In the genomic region with DNA sequence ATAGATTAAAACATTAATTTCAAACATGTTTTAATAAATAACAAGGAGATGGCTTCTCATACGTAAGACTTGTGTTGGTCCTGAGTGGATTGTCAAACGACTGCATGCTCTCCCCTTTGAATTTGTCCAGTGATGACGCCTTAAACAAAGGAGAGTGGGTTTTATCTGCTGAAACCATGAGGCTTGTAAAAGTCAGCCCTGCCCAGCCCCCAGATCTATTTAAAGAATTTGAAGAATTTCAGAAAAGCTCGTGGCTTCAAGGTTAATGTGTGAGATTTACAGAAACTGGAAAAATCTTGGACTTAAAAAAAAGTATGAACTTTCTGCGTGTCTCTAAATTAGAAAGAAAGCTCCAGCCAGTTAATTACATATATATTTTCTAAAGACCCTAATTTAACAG, we compare ENCODE assay signal across 15 mouse cellular contexts.
"Had no signal": no experiment of that assay in that cellular context is flagged by ENCODE, and none has a peak within 500 bp of the region (broad histone marks: within the 10 kb centered on the region; RNA-seq: fewer than 3 reads in every experiment).

No protein-coding gene starts in this region.

- H3K4me2 ChIP-seq: kidney, embryonic 15.5 days; limb, embryonic 12.5 days; midbrain, embryonic 12.5 days; neural tube, embryonic 13.5 days had no signal

- H3K4me3 ChIP-seq: kidney, embryonic 15.5 days; limb, embryonic 12.5 days; megakaryocyte, embryonic 14.5 days; midbrain, embryonic 12.5 days; neural tube, embryonic 13.5 days had no signal

- H3K4me1 ChIP-seq: megakaryocyte, embryonic 14.5 days had no signal

- H3K36me3 ChIP-seq: kidney, embryonic 15.5 days; limb, embryonic 12.5 days; midbrain, embryonic 12.5 days; neural tube, embryonic 13.5 days had no signal

- H3K27ac ChIP-seq: kidney, embryonic 15.5 days; liver, embryonic 14.5 days; macrophage; midbrain, embryonic 12.5 days; neural tube, embryonic 13.5 days had no signal

- H3K9ac ChIP-seq: kidney, embryonic 15.5 days; limb, embryonic 12.5 days; liver, embryonic 14.5 days; midbrain, embryonic 12.5 days; neural tube, embryonic 13.5 days had no signal

- H3K27me3 ChIP-seq: kidney, embryonic 15.5 days; limb, embryonic 12.5 days; megakaryocyte, embryonic 14.5 days; midbrain, embryonic 12.5 days; neural tube, embryonic 13.5 days had no signal

- ATAC-seq: midbrain, embryonic 16.5 days had no signal

- DNase-seq: kidney, adult 2 months; kidney, postnatal 25 days; layer of hippocampus, adult 9-11 months; lung, adult 2 months; lung, postnatal 10 days; retina, postnatal 1 day; thymus, postnatal 36 days had no signal

- H3K9me3 ChIP-seq: limb, embryonic 12.5 days; midbrain, embryonic 12.5 days; neural tube, embryonic 13.5 days had no signal
